17 mouse cellular contexts compared by ENCODE assay signal in the genomic region with DNA sequence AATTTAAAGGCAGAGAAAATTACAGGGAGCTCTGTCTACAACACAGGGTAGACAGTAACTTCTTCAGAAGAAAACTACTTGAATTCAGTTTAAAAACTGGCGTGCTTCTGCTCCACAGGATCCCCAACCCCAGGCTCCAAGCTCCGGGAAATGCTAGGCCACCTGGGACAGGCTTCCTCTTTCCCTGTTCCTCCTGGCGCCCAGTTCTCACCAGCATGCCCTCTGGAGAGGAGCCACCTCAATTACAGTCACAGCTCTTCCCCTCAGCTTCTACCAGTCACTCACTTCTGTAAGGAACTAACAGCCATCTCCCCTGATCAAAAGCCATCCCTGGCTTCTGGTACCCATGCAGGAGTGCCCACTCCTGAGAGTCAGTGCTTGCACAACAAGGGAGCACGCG. TPM values are rescaled to one million over a fixed set of nuclear protein-coding genes. Genes with fewer than 3 reads are reported as not detected.
A peak's percentile ranks its signal among the peaks of the same experiment; 100 is the strongest.
DNase-seq lines count a peak whose midpoint lies in the region; ATAC-seq and TF ChIP-seq lines count a peak whose summit lies in the region.
"Had no signal": no experiment of that assay in that cellular context is flagged by ENCODE, and none has a peak within 500 bp of the region (broad histone marks: within the 10 kb centered on the region; RNA-seq: fewer than 3 reads in every experiment).

No protein-coding gene starts in this region.

- no peak for ATAC-seq in stomach, embryonic 15.5 days (ENCODE audit: insufficient read depth, low FRiP score, low read depth)
- no peak for ATAC-seq in stomach, postnatal 0 days (ENCODE audit: low FRiP score, low TSS enrichment)
- ATAC-seq in kidney, embryonic 16.5 days (ENCODE audit: low FRiP score, low TSS enrichment): no peak
- ATAC-seq: intestine, postnatal 0 days; lung, postnatal 0 days had no signal

- WGBS in cerebellum, adult 2 months: 43% methylated on average over 5 of the region's 5 CpGs
- 77% methylated on average over 5 of the region's 5 CpGs for WGBS in heart, embryonic 10.5 days
- WGBS in stomach, embryonic 15.5 days: 74% methylated on average over 5 of the region's 5 CpGs
- WGBS in stomach, postnatal 0 days: 68% methylated on average over 5 of the region's 5 CpGs
- 61% methylated on average over 5 of the region's 5 CpGs for WGBS in kidney, embryonic 16.5 days

- H3K4me1 ChIP-seq in cerebellum, adult 2 months (ENCODE audit: control insufficient read depth, insufficient read depth, low read length): peaks cover 36% of the 10 kb centered on the region
- peaks cover 83% of the 10 kb centered on the region for H3K4me1 ChIP-seq in heart, embryonic 10.5 days
- peaks cover 56% of the 10 kb centered on the region for H3K4me1 ChIP-seq in stomach, embryonic 15.5 days
- peaks cover 9% of the 10 kb centered on the region for H3K4me1 ChIP-seq in stomach, postnatal 0 days (replicated peaks; ENCODE audit: control insufficient read depth, insufficient read depth)
- H3K4me1 ChIP-seq in kidney, embryonic 16.5 days (ENCODE audit: insufficient read depth, low read length): peaks cover 63% of the 10 kb centered on the region

- peak; percentile 40 to 47 for DNase-seq in cerebellum, adult 2 months
- DNase-seq in cerebellum, postnatal 4 days (ENCODE audit: low spot score in 2 of 2): no peak
- DNase-seq in heart, embryonic 10.5 days (ENCODE audit: low spot score): no peak
- DNase-seq in heart, adult 8-10 months (ENCODE audit: low spot score): no peak
- DNase-seq in stomach, postnatal 0 days (ENCODE audit: low spot score): no peak
- DNase-seq in lung, postnatal 4 days: no peak
- DNase-seq: adrenal gland, postnatal 14 days; kidney, postnatal 10 days; right cerebral cortex, postnatal 4 days had no signal

- TF ChIP-seq POLR2A in cerebellum, adult 2 months (IDR thresholded peaks at IDR 0.05; ENCODE audit: borderline replicate concordance, insufficient read depth, low read length): no peak

- H3K9ac ChIP-seq in stomach, embryonic 15.5 days: no peak overlapping the region
- H3K9ac ChIP-seq in stomach, postnatal 0 days (ENCODE audit: low read length): no peak overlapping the region
- H3K9ac ChIP-seq in kidney, embryonic 16.5 days (replicated peaks; ENCODE audit: low read length): no peak overlapping the region
- H3K9ac ChIP-seq: embryonic facial prominence, embryonic 12.5 days; hindbrain, embryonic 12.5 days had no signal

- no peak for TF ChIP-seq EP300 in stomach, postnatal 0 days (optimal IDR thresholded peaks at IDR 0.05)

- no peaks in the 10 kb centered on the region for H3K36me3 ChIP-seq in heart, embryonic 10.5 days
- no peaks in the 10 kb centered on the region for H3K36me3 ChIP-seq in stomach, embryonic 15.5 days
- H3K36me3 ChIP-seq in stomach, postnatal 0 days (ENCODE audit: control insufficient read depth, insufficient read depth, low read length): no peaks in the 10 kb centered on the region
- H3K36me3 ChIP-seq in kidney, embryonic 16.5 days (ENCODE audit: insufficient read depth, low read length): no peaks in the 10 kb centered on the region
- H3K36me3 ChIP-seq: embryonic facial prominence, embryonic 12.5 days; hindbrain, embryonic 12.5 days had no signal

- no peaks in the 10 kb centered on the region for H3K27me3 ChIP-seq in cerebellum, adult 2 months (ENCODE audit: control insufficient read depth, insufficient read depth, low read length)
- no peaks in the 10 kb centered on the region for H3K27me3 ChIP-seq in heart, embryonic 10.5 days (ENCODE audit: insufficient read depth, poor library complexity, severe bottlenecking)
- H3K27me3 ChIP-seq in stomach, embryonic 15.5 days (replicated peaks): no peaks in the 10 kb centered on the region
- no peaks in the 10 kb centered on the region for H3K27me3 ChIP-seq in stomach, postnatal 0 days (ENCODE audit: control insufficient read depth, insufficient read depth, low read length)
- H3K27me3 ChIP-seq in kidney, embryonic 16.5 days (ENCODE audit: insufficient read depth, low read length): no peaks in the 10 kb centered on the region
- H3K27me3 ChIP-seq: CH12.LX; embryonic facial prominence, embryonic 12.5 days; hindbrain, embryonic 12.5 days had no signal

- H3K27ac ChIP-seq in cerebellum, adult 2 months (ENCODE audit: insufficient read depth, low read length): no peak overlapping the region
- H3K27ac ChIP-seq in heart, embryonic 10.5 days: peak overlapping the region; percentile 23; the same call in 1 of the 2 replicates
- H3K27ac ChIP-seq in stomach, embryonic 15.5 days: 0 out of 2 replicates have a peak overlapping the region, but pooled peaks have one; percentile 9
- no peak overlapping the region for H3K27ac ChIP-seq in stomach, postnatal 0 days (replicated peaks)
- H3K27ac ChIP-seq in kidney, embryonic 16.5 days (ENCODE audit: low read length): no peak overlapping the region
- H3K27ac ChIP-seq: embryonic facial prominence, embryonic 12.5 days; hindbrain, embryonic 12.5 days had no signal

- H3K9me3 ChIP-seq in heart, embryonic 10.5 days: no peaks in the 10 kb centered on the region
- no peaks in the 10 kb centered on the region for H3K9me3 ChIP-seq in stomach, embryonic 15.5 days
- no peaks in the 10 kb centered on the region for H3K9me3 ChIP-seq in stomach, postnatal 0 days (ENCODE audit: control insufficient read depth, low read length)
- H3K9me3 ChIP-seq in kidney, embryonic 16.5 days (ENCODE audit: low read length): no peaks in the 10 kb centered on the region
- H3K9me3 ChIP-seq: embryonic facial prominence, embryonic 12.5 days; hindbrain, embryonic 12.5 days had no signal

- H3K4me3 ChIP-seq in cerebellum, adult 2 months (replicated peaks; ENCODE audit: insufficient read depth, low read depth, low read length): no peak overlapping the region
- no peak overlapping the region for H3K4me3 ChIP-seq in heart, embryonic 10.5 days
- H3K4me3 ChIP-seq in stomach, embryonic 15.5 days (replicated peaks): no peak overlapping the region
- H3K4me3 ChIP-seq in stomach, postnatal 0 days (ENCODE audit: low read depth, low read length): no peak overlapping the region
- H3K4me3 ChIP-seq in kidney, embryonic 16.5 days (ENCODE audit: low read length): no peak overlapping the region
- H3K4me3 ChIP-seq: embryonic facial prominence, embryonic 12.5 days; hindbrain, embryonic 12.5 days had no signal

- TF ChIP-seq CTCF in cerebellum, adult 2 months (IDR thresholded peaks at IDR 0.05; ENCODE audit: borderline replicate concordance, insufficient read depth, low read depth, low read length): no peak
- no peak for TF ChIP-seq CTCF in stomach, postnatal 0 days (IDR thresholded peaks at IDR 0.05; ENCODE audit: low read depth)

- H3K4me2 ChIP-seq in stomach, embryonic 15.5 days: no peak overlapping the region
- H3K4me2 ChIP-seq in stomach, postnatal 0 days (replicated peaks; ENCODE audit: low read depth): no peak overlapping the region
- H3K4me2 ChIP-seq in kidney, embryonic 16.5 days (replicated peaks; ENCODE audit: low read depth, low read length): no peak overlapping the region
- H3K4me2 ChIP-seq: embryonic facial prominence, embryonic 12.5 days; hindbrain, embryonic 12.5 days; midbrain, embryonic 11.5 days had no signal

RNA-seq across cellular contexts. Expression of a gene that starts 32.9 kb away (rescaled TPM):
- 12.5 and 13.9 TPM in 2 replicates for polyA plus RNA-seq in cerebellum, adult 2 months (2012; rRNA removed)
- polyA plus RNA-seq in heart, embryonic 10.5 days (2016; fragmentation: Nextera tagmentation; extraction: Ambion mirVana): 22.8 and 25.7 TPM in 2 replicates
- 10 to 100 TPM; 48.4 to 53.0 (median 51.7) TPM for total RNA-seq in heart, adult 8-10 months (2022)
- polyA plus RNA-seq in stomach, embryonic 15.5 days (2015; fragmentation: Nextera tagmentation; extraction: Ambion mirVana): 29.4 and 29.8 TPM in 2 replicates
- polyA plus RNA-seq in stomach, postnatal 0 days (2015; fragmentation: Nextera tagmentation; extraction: Ambion mirVana): 18.8 TPM in 2 replicates
- polyA plus RNA-seq in kidney, embryonic 16.5 days (2015; fragmentation: Nextera tagmentation; extraction: Ambion mirVana): 31.7 and 36.0 TPM in 2 replicates

Comparison
In these comparisons a context has a peak if more than half of its experiments do, and no peak if none do; other contexts are left out.
1. DNase-seq: peak in cerebellum, adult 2 months (2 of 2); none in cerebellum, postnatal 4 days (0 of 2), heart, embryonic 10.5 days (single experiment), heart, adult 8-10 months (single experiment), stomach, postnatal 0 days (single experiment) and lung, postnatal 4 days (0 of 2).
2. H3K27ac ChIP-seq: peak in heart, embryonic 10.5 days (single experiment) and stomach, embryonic 15.5 days (single experiment); none in cerebellum, adult 2 months (single experiment), stomach, postnatal 0 days (single experiment) and kidney, embryonic 16.5 days (single experiment).